Mouse (Mus musculus) MEL (cell line): Measurements from ENCODE around the gene Grm1.

Experiments
- CTCF ChIP-seq, 3 experiments: IDR thresholded peaks in 2 of 3; conservative IDR thresholded peaks in 1 of 3; 2 replicates each; pipeline ENCODE4 v1.5.1; 2011 to 2012; ENCODE audit warnings: low read length in 3 of 3, low read depth in 2 of 3, mild to moderate bottlenecking in 2 of 3, improper control_type of control experiment in 1 of 3, inconsistent platforms in 1 of 3, mixed read lengths in 1 of 3, moderate library complexity in 1 of 3; ENCODE audit not compliant: control insufficient read depth in 1 of 3, insufficient read depth in 1 of 3, poor library complexity in 1 of 3, severe bottlenecking in 1 of 3
- ELF1 ChIP-seq: IDR thresholded peaks from 2 replicates; pipeline ENCODE4 v1.6.1; 2014; ENCODE audit warnings: low read depth, mild to moderate bottlenecking, inconsistent platforms, low read length, improper control_type of control experiment, moderate library complexity
- GATA1 ChIP-seq: IDR thresholded peaks from 2 replicates; pipeline ENCODE4 v1.6.1; 2011; ENCODE audit warnings: low read depth, low read length, improper control_type of control experiment
- MYB ChIP-seq: IDR thresholded peaks from 2 replicates; pipeline ENCODE4 v1.6.1; 2011; ENCODE audit warnings: mild to moderate bottlenecking, low read depth, low read length, improper control_type of control experiment
- POLR2A ChIP-seq, 2 experiments: IDR thresholded peaks; 2 replicates each; pipeline ENCODE4 v1.6.1; 2011 to 2012; ENCODE audit warnings: low read length in 2 of 2, mild to moderate bottlenecking in 2 of 2, control low read depth in 1 of 2, improper control_type of control experiment in 1 of 2, low read depth in 1 of 2, moderate library complexity in 1 of 2; ENCODE audit not compliant: control insufficient read depth in 1 of 2, insufficient read depth in 1 of 2, poor library complexity in 1 of 2
- POLR2AphosphoS2 ChIP-seq: IDR thresholded peaks from 2 replicates; pipeline ENCODE4 v1.6.1; 2011; ENCODE audit warnings: low read length, improper control_type of control experiment
- POLR2AphosphoS5 ChIP-seq: IDR thresholded peaks from 2 replicates; pipeline ENCODE4 v1.6.1; 2012; ENCODE audit warnings: low read depth, borderline replicate concordance, mild to moderate bottlenecking, inconsistent platforms, low read length, moderate library complexity, mixed read lengths
- RAD21 ChIP-seq: IDR thresholded peaks from 2 replicates; pipeline ENCODE4 v1.6.1; 2011; ENCODE audit warnings: mild to moderate bottlenecking, low read depth, low read length, improper control_type of control experiment
- SIN3A ChIP-seq: IDR thresholded peaks from 2 replicates; pipeline ENCODE4 v1.6.1; 2012; ENCODE audit warnings: low read length, improper control_type of control experiment, inconsistent platforms
- TCF12 ChIP-seq: IDR thresholded peaks from 2 replicates; pipeline ENCODE4 v1.6.1; 2014; ENCODE audit warnings: low read depth, mild to moderate bottlenecking, inconsistent platforms, low read length, improper control_type of control experiment, moderate library complexity

DNA sequence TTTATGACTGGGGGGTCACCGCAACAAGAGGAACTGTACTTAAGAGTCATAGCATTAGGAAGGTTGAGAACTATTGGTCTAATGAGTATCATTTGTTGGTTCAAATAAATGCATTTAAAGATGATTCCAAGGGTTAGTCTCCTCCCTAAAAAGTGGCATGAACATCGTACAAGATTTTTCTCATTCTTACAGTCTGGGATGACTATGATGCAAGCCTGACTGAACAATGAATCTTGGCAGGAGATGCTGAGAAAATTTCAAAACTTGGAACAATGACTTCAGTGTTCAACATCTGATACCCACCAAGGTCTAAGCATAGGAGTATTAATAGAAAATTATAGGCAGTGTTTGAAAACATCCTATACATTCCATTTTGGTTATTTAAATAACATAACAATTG, 264.1 kb downstream of the Grm1 start:
- TF ChIP-seq CTCF (IDR thresholded peaks at IDR 0.05 in 2 of 3, conservative IDR thresholded peaks at IDR 0.05 in 1 of 3; ENCODE audit: control insufficient read depth in 1 of 3, insufficient read depth in 1 of 3, low read depth in 2 of 3, low read length in 3 of 3, poor library complexity in 1 of 3, severe bottlenecking in 1 of 3) (no peak), POLR2A (IDR thresholded peaks at IDR 0.05; ENCODE audit: control insufficient read depth in 1 of 2, insufficient read depth in 1 of 2, low read depth in 1 of 2, low read length in 2 of 2, poor library complexity in 1 of 2) (no peak), POLR2AphosphoS2 (no peak), GATA1 (no peak), ELF1 (no peak), RAD21 (no peak), TCF12 (no peak), SIN3A (no peak), MYB (no peak), POLR2AphosphoS5 (no peak)
